Mouse (Mus musculus) forelimb bud, embryonic 11.5 days (tissue): ENCODE measurements around the gene Ren1.
"Not testable (repeated sequence)": the region's sequence is repeated elsewhere in the genome, so short reads cannot be mapped to it uniquely, and the experiment has no call there.

ENCODE experiments used
- DNase-seq: peaks from one replicate; pipeline ENCODE4 v3.0.0-alpha.2; 2012; ENCODE audit warnings: low read depth, low spot score

Gene Ren1

DNA sequence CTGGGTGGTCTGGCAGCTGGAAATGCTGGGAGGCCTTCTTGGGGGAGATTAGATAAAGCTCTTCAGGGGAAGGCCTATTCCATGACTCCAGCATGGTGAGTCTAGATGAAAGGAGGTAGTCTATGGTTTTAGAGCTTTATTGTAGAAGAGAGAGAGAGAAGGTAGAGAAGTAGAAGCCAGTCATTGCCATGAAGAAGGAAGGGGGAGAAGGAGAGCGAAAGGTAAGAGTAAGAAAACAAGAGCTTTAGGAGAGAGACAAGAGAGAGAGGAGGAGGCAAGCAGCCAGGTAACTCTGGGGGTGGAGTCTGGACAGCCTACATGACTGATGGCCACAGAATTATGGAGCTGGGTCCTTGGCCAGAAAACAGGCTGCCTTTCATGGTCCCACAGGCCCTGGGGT lies at the start of gene Ren1:
Gene Ren1 (plus strand): TSS at position 301 of the 400 bp plus-strand sequence.
- no peak for DNase-seq

DNA sequence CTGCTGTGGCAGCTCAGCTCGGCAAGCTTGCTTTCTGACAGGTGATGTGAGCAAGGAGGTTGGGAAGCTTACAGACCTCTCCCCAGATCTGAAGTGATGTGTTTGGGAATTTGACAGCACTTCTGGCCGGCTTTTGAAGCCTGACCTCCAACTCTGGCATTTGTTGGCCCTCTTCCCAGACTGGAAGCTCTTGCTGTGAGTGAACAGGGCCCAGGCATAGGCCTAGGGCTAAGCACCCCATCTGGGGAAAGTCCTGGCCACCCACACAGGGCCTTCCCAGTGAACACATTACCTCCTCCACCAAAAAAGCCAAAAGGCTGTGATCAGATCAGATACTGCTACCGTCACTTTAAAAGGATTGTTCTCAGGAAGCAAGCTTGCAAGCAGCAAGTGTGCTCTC lies 47.8 kb upstream of the Ren1 start:
- DNase-seq: no peak

DNA sequence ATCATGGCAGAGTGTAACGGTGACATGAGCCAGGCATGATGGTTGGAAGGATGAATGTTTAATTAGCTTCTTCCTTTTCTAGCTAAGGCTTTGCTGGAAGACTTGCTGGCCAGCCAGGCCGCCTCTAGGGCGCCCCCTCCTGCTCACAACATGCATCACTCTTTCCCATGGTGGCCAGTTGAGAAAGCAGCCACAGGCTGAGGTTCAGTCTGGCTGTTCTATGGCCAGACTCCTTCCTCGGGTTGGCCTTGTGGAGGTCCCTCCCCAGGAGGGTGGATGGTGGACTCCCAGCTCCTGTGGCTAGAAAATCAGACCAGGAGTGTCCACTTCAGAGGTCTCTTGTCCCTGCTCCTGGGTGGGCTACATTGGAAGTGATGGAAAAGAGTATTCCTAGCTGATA lies 43.5 kb upstream of the Ren1 start:
- DNase-seq: peak; percentile 66

DNA sequence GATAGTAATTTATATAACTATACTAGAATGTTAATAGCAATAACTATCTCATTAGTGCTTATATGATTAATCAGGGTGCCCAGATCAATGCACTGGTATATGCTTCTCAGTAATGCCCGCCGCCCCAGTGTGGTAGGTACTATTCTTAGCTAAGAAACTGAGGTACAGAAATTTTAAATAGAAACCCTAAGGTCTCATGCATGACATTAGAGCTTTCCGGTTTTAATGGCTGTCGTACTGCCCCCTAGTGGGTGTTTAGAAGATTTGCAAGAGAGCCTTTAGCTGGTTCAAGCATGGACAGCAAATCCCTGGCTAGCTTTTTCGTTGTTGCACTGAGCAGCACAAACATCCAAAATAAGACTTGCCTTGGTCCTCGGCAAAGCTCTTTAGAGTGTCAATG lies 43.0 kb upstream of the Ren1 start:
- peak; percentile 69 for DNase-seq

DNA sequence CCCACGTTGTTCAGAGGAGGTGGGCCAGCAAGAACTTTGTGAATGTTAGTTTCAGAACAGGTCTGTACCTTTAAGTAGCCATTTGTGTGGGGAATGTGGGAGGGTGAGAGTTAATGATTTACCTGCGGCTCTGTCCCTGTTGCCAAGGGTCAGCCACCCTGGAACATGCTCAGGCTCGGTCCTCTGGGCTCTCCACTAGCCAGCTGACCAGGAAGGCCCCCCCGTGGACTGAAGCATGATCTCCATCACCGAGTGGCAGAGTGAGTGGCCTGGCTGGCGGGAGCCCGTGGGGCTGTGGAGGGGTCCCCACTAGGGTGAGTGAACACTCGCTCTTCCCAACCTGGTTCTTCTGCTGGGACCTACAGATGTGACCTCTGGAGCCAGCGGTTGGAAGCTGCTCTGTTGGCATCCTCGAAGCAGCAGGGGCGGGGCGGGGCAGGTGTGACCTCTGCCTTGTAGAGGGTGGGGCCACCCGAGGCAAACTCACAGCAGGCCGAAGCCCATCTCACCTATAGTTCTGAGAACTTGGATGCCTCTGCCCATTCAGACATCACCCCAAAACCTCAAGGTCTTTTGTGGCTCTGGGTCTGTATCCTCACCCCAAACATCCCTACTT lies 40.5 kb upstream of the Ren1 start, which contains the start of gene Golt1a:
Gene Golt1a (plus strand): TSS at position 149 of the 616 bp plus-strand sequence.
- no peak for DNase-seq

DNA sequence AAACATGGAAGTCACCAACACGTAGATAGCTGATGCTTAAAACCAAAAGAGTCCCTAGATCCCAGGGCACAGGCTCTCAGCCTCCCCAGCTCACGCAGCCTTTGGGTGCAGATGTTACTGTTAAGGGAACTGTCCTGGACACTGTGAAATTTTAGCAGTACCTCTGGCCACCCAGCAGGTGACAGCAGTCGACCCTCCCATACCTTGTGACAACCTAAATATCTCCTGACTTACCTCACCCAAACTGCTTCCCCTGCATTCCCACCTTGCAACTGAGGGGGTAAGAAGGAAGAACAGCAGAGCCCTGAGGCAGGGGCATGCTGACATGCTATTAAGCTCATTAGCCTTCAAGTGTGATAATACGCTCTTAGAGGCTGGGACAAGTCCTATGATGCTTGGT lies 39.1 kb upstream of the Ren1 start:
- no peak for DNase-seq

DNA sequence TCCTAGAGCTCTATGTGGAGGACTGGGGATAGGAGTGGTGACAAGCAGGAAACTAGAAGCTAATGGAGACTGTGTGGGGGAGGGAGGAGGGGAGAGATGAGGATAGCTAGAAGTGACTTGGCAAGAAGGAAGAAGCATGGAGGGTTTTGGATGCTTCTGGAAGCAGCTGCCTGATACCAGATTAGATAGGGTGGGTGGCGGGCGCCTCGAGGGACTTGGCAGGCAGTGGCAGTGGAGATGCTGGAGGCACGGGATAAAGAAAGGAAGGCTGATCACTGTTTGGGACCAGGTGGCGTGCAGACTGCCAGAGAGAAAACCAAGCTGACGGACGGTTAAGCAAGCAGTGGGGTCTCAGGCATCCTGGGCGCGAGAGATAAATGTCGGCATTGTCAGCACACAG lies 38.4 kb upstream of the Ren1 start:
- DNase-seq: no peak

DNA sequence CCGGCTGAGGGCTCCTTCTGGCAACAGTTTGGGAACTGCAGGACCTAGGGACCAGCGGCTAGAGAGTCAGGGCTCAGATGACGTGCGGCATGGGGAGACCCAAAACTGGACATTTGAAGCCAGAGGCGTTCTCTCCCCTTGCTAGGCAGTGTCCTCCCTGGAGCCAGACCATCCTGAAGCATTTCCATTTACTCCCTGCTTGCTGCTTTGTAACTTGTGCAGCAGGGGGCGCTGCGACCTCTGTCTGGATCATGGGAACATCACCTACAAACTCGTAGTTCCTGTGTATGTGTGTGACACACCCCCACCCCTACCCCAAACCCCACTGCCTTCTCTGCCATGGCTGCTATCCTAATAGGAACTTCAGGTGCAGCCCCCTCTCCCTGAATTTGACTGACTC lies 35.9 kb upstream of the Ren1 start:
- peak; percentile 43 for DNase-seq

DNA sequence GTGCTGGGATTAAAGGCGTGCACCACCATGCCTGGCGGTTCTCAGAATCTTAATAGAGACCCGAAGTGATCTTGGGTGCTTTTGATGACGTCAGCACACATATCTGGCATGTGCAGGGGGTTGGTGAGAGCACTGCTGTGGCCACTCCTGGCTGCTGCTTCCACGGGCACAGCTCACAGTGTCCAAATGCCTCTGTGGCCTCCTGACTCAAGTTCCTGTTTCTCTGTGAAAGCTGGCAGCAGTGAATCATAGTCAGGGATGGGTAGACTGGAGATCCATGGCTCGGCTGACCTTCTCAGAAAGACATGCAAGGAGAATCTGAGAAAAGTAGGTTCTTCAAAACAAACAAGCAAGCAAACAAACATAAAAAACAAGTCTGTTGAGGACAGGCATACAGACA lies 34.5 kb upstream of the Ren1 start:
- no peak for DNase-seq

DNA sequence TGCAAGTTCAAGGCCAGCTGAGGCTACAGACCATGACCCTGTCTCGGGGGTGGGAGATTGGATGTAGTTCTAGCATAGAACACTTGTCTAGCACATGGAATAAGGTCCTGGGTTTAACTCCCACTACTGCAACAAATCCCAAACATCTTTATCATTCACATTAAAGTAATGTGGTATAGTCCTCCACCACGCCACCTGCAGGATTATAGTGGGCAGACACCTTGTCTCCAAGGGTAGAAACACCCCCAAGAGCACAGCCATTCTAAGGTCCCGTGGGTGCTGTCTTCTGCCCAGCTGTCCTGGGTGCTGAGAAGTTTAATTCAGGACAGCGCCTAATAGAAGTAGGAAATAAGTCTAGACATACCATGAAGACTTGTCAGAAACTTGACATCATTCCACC lies 33.7 kb upstream of the Ren1 start:
- DNase-seq: no peak

DNA sequence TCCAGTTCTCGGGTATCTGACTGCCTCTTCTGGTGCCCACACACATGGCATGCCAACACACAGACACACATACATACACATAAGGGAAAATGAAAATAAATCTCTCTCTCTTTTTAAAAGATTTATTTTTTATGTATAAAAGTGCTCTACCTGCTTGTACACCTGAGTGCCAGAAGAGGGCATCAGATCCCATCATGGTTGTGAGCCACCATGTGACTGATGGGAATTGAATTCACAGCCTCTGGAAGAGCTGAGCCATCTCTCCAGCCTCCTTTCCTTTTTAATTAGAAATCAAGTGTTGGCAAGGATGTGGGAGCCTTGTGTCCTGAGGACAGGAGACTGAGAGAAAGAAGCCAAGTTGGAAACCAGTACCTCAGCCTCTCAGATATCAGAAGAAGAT lies 33.2 kb upstream of the Ren1 start:
- DNase-seq: no peak

DNA sequence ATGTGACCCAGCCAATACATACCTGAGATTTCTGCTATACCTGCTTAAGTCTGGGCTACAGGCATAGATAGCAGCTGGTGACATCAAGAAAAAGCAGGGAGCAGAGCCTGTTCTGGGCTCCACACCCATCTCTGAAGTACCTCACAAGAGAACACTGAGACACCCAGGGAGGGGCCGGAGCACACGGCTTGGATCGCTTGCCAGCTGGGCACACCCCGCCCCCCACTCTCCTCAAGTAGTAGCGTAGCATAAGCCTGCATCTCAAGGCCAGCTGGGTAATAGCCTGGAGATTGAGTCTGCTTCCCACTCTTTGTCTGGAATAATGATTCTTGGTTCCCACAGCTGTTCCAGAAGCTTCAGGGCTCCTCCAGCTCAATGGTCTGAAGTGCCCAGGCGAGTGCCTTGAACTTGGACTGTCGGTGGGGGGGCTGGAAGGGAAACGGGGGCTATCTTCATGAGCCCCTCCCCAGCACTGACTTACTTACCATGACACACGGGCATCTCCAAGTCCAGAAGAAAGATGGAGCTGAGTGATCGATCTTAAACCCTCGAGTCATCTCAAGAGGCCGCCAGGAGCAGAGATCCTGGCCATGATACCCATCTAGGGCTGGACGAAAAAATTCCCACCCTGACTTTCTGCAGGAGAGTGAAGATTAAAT lies 28.9 kb upstream of the Ren1 start, which contains the start of gene Kiss1:
Gene Kiss1 (plus strand): TSS at position 609 of the 659 bp plus-strand sequence.
- no peak for DNase-seq

DNA sequence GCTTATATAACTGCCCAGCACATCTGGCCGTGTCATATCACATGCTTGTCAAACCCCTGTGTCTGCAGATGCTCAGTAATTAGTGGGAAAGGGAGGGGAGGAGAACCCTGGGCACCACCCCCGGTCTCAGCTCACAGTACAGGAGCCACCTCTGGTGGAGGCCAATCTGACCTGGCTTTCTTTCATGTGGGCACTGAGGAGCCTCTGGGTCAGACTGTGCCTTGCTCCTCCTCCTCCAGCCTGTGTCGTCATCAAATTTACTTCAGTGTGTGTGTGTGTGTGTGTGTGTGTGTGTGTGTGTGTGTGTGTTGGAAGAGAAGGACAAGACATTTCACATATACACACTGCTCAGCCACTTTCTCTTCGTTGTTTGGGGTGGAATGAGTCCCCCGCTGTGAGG lies 27.0 kb upstream of the Ren1 start:
- no peak for DNase-seq

DNA sequence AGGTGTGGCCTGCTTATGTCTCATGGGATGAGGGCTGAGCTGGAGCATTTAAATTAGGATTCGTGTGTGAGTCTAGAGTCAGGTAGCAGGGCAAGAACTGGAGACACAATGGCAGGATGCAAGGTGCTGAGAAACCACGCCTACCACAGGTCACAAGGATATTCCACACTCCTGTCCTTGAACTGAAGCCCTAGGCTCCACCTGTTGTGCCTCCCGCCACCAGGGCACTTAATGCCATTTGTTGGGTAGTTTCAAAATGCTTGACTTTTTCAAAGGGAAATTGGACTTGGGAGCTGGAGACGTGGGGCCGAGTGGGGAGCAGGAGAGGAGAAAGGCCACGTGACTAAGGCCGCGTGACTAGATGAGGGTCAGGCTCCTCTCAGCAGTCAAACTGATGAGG lies 24.4 kb upstream of the Ren1 start:
- DNase-seq: no peak

DNA sequence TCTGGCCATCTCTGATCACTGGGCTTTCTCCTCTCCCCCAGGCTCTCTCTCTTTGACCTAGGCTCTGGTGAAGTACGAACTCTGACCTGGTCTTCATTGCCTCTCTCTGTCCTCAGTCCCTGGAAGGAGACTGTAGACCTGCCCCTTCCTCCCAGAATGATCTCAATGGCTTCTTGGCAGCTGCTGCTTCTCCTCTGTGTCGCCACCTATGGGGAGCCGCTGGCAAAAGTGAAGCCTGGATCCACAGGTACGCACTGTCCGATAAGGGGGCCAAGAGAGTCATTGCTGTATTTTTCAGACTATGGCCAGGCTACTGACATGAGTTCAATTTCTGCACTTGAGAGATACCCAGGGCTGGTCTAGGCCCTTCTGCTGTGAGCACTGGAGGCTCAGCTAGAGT lies 23.2 kb upstream of the Ren1 start:
- no peak for DNase-seq

DNA sequence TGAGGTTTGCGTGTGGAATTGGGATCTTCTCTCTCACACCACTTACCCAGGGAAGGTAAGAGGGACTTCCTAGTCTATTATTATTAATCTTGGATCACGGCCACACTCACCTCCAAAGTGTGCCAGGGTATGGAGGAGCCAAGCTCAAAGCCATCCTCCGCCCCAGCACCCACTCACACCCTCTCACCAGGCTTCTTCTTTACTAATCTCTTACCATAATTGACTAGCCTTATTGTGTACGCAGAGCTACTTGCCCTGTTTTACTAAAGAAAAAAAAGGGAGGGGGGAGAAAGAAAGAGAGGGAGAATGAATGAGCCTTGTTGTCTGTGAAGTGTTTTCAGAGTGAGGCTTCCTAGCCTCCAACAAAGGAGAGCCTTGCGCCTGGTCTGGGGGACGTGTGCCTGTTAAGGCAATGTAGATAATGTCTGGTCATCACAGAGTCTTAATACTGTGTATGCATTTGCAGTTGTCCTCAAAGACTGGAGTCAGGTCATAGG lies 22.0 kb upstream of the Ren1 start:
- no peak for DNase-seq

DNA sequence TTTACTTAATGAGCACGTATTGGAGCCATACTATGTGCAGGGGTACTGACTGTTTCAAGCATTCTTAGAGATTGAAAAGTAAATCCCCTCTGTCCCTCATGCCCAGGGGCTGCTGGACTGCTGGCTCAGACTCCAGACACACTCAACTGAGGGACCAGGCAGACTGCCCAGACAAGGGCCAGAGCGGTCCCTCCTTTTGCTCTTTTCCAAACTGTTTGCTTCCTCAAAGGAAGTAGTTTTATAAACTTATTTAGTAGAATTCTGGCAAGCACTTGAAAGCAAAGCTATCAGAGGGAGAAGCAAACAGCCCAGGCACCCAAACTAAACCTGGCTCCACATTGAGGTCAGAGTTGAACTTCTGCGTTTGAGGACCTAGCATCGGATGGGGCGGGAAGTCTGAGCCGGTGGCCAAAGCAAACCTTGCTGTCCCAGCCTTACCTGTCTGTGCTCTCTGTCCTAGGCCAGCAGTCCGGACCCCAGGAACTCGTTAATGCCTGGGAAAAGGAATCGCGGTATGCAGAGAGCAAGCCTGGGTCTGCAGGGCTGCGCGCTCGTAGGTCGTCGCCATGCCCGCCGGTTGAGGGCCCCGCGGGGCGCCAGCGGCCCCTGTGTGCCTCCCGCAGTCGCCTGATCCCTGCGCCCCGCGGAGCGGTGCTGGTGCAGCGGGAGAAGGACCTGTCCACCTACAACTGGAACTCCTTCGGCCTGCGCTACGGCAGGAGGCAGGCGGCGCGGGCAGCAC lies 21.2 kb upstream of the Ren1 start:
- no peak for DNase-seq

DNA sequence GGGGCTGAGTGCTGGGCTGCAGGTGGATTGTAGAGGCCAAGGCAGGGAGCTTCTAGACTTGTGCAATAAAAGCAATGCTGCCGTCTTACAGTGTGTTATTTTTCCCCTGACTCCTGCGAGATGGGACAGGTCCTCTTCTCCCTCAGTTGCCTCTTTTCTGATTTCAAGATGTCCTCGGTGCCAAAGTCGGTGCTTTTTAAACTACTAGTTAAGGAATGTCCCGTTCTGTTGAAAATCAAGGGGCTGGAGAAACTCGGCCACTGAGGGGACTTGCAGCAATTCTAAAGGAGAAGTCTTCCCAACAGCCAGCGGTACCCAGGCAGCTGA lies 20.7 kb upstream of the Ren1 start:
- DNase-seq: no peak

DNA sequence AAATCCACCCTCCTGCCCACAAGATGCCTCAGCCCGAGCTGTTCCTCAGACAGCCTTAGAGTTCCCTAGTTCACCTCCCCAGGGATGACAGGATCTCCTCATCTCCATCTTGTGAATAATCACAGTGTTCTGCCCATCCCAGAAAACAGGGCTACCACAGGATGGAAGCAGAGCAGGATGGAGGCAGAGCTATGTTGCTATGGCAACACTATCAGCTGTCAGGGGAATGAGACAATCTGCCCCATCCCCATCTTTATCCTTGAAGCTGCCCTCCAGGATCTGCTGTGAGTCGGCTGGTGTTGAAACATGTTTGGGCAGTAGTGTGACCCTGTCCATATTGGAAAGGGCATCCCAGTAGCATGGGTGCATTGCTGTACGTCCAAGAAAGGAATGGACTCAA lies 19.2 kb upstream of the Ren1 start:
- DNase-seq: no peak

DNA sequence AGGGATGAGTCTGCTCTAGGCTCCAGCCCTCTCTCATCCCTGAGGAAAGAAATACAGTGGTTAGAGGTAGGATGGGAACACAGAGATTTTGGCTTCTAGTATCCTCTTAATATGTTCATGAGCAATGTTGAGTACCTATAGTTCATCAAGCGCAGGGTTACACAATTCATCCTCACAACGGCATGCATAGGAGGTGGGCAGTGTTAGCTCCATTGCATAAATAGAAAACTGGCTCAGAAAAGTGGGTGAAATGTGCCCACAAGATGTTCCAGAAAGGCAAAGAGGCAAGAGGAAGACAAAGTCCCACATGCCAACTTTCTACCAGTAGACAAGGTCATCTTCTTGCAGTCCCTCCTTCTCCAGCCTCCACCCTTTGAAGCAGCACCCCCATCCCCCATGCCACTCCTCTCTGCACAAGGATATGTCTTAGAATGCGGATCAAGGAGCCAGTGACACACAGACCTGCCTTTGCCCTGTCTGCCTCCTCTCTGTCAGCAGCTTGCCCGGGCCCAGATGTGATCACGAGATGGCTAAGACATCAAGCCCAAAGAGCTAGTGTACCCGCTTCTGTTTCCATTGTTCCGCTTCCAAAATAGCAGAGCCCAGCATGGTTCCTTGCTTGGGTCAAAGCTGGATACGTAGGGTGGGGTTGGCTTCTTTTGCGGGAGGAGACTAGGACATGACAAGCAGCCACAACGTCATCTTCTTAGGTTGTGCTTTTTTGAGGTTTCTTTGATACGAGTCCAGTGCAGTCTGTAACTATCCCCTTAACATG lies 17.5 kb upstream of the Ren1 start:
- no peak for DNase-seq

DNA sequence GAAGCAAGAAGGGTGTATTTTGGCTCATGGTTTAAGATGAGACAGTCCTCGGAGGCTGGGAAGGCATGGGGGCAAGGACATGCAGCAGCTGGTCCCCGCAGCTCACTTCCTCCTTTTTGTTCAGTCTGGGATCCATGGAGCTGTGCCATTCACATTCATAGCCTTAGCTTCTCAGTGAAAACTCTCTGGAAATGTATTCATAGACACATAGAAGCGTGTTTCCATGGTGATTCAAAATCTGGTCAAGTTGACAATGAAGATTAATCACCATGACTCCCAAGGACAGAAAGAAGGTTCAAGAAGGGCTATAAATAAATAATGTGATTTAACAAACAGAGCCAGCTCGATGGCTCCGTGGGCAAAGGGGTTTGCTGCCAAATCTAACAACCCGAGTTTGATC lies 16.4 kb upstream of the Ren1 start:
- no peak for DNase-seq

DNA sequence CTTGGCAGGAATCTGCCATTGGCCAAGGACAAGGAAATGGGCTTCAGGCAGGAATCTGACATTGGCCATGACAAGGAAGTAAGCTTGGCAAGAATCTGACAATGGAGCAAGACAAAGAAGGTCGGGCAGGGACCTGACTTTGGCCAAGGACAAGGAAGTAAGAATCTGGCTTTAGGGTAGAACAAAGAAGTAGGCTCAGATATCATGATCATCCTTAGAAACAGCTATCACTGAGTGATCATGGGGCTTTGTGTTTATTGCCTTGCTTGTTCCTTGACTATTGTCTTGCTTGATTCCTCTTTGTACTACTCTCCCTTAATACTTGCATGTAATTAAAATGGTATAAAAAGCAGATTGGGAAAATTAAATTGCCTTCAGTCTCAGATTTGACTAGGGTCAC lies 9.9 kb upstream of the Ren1 start:
- not testable (repeated sequence) for DNase-seq
